Mouse (Mus musculus) embryonic facial prominence, embryonic 15.5 days (tissue): ENCODE results near the gene Rnf111. TPM values are rescaled to one million over a fixed set of nuclear protein-coding genes. Genes with fewer than 3 reads are reported as not detected.

Experiments used
- ATAC-seq: fragments of 200-750 bp; cut with Nextera tagmentation; 2 replicates; pipeline ENCODE4 v1.8.0; 2017; ENCODE audit warnings: low read depth, moderate TSS enrichment; ENCODE audit not compliant: insufficient number of reproducible peaks, low FRiP score, low TSS enrichment
- H3K27ac ChIP-seq: fragments of 300-500 bp; sonication (generic); replicated peaks from 2 replicates; pipeline ENCODE4 v1.5.1; 2015; ENCODE audit warnings: mild to moderate bottlenecking, inconsistent platforms
- H3K27me3 ChIP-seq: fragments of 300-500 bp; sonication (generic); 2 replicates; pipeline ENCODE4 v1.6.1; 2015; ENCODE audit warnings: inconsistent platforms
- H3K36me3 ChIP-seq: fragments of 300-500 bp; sonication (generic); 2 replicates; pipeline ENCODE4 v1.6.1; 2015; ENCODE audit warnings: mild to moderate bottlenecking, inconsistent platforms
- H3K4me1 ChIP-seq: fragments of 300-500 bp; sonication (generic); 2 replicates; pipeline ENCODE4 v1.6.1; 2015; ENCODE audit warnings: inconsistent platforms
- H3K4me2 ChIP-seq: fragments of 300-500 bp; sonication (generic); replicated peaks from 2 replicates; pipeline ENCODE4 v1.6.1; 2015; ENCODE audit warnings: mild to moderate bottlenecking, inconsistent platforms
- H3K4me3 ChIP-seq: fragments of 300-500 bp; sonication (generic); replicated peaks from 2 replicates; pipeline ENCODE4 v1.5.1; 2015; ENCODE audit warnings: mild to moderate bottlenecking, inconsistent platforms
- H3K9ac ChIP-seq: fragments of 300-500 bp; sonication (generic); 2 replicates; pipeline ENCODE4 v1.6.1; 2015; ENCODE audit warnings: inconsistent platforms
- H3K9me3 ChIP-seq: fragments of 300-500 bp; sonication (generic); replicated peaks from 2 replicates; pipeline ENCODE4 v1.6.1; 2016; ENCODE audit warnings: inconsistent platforms
- WGBS: fragments of 180-500 bp; shearing (Covaris S2); methylation state at CpG from one replicate; pipeline ENCODE4 v1.1.7; 2015; 5-methylcytosine and 5-hydroxymethylcytosine counted together
- polyA plus RNA-seq: library from polyadenylated mRNA; unstranded; fragments of >200 nt; fragmentation: Nextera tagmentation; extraction: Ambion mirVana; gene quantifications from 2 replicates; pipeline ENCODE4 v1.2.1, GENCODE M21; 2015

Gene Rnf111
- polyA plus RNA-seq, 1 experiment from 2014 or later, result 28.9 TPM

GRCm38 (mm10) chr9:70524366-70524765 lies 20.8 kb upstream of the Rnf111 start:
- WGBS, result 79% methylated on average over 7 of the region's 7 CpGs
- Histone ChIP-seq H3K9ac (no peak overlapping the region), H3K36me3 (no peaks in the 10 kb centered on the region), H3K4me1 (no peaks in the 10 kb centered on the region), H3K27ac (no peak overlapping the region), H3K27me3 (no peaks in the 10 kb centered on the region), H3K9me3 (no peaks in the 10 kb centered on the region), H3K4me2 (no peak overlapping the region), H3K4me3 (no peak overlapping the region)
- no peak for ATAC-seq

- Histone ChIP-seq H3K27me3 (no peaks in the 10 kb centered on the region), H3K9ac (no peak overlapping the region), H3K27ac (no peak overlapping the region), H3K9me3 (no peaks in the 10 kb centered on the region), H3K36me3 (no peaks in the 10 kb centered on the region), H3K4me3 (no peak overlapping the region), H3K4me2 (no peak overlapping the region), H3K4me1 (no peaks in the 10 kb centered on the region)
- ATAC-seq, result no peak
- 95% methylated on average over 3 of the region's 3 CpGs for WGBS
Observed at GRCm38 (mm10) chr9:70523813-70524212, 20.3 kb upstream of the Rnf111 start.

GRCm38 (mm10) chr9:70520651-70521050 lies 17.1 kb upstream of the Rnf111 start:
- no peak overlapping the region for H3K4me2 ChIP-seq
- H3K9me3 ChIP-seq, result no peaks in the 10 kb centered on the region
- ATAC-seq, result no peak
- H3K9ac ChIP-seq, result no peak overlapping the region
- H3K27me3 ChIP-seq, result no peaks in the 10 kb centered on the region
- WGBS, result 87% methylated on average over 3 of the region's 3 CpGs
- no peaks in the 10 kb centered on the region for H3K36me3 ChIP-seq
- H3K4me1 ChIP-seq, result no peaks in the 10 kb centered on the region
- no peak overlapping the region for H3K27ac ChIP-seq
- no peak overlapping the region for H3K4me3 ChIP-seq

GRCm38 (mm10) chr9:70511681-70512080 lies 8.2 kb upstream of the Rnf111 start:
- Histone ChIP-seq H3K4me3 (no peak overlapping the region), H3K27me3 (no peaks in the 10 kb centered on the region), H3K4me2 (no peak overlapping the region), H3K9me3 (no peaks in the 10 kb centered on the region), H3K9ac (no peak overlapping the region), H3K4me1 (no peaks in the 10 kb centered on the region), H3K27ac (no peak overlapping the region), H3K36me3 (no peaks in the 10 kb centered on the region)
- no peak for ATAC-seq
- WGBS, result 68% methylated on average over 7 of the region's 7 CpGs

GRCm38 (mm10) chr9:70510998-70511583 lies 7.6 kb upstream of the Rnf111 start:
- WGBS, result 56% methylated on average over 10 of the region's 10 CpGs
- H3K4me2 ChIP-seq, result no peak overlapping the region
- H3K9ac ChIP-seq, result no peak overlapping the region
- H3K9me3 ChIP-seq, result no peaks in the 10 kb centered on the region
- no peak overlapping the region for H3K4me3 ChIP-seq
- H3K27ac ChIP-seq, result no peak overlapping the region
- H3K27me3 ChIP-seq, result no peaks in the 10 kb centered on the region
- no peaks in the 10 kb centered on the region for H3K36me3 ChIP-seq
- ATAC-seq, result no peak
- no peaks in the 10 kb centered on the region for H3K4me1 ChIP-seq

GRCm38 (mm10) chr9:70509906-70510525 lies 6.5 kb upstream of the Rnf111 start:
- Histone ChIP-seq H3K4me2 (no peak overlapping the region), H3K9ac (no peak overlapping the region), H3K27me3 (no peaks in the 10 kb centered on the region), H3K36me3 (no peaks in the 10 kb centered on the region), H3K4me1 (no peaks in the 10 kb centered on the region), H3K9me3 (no peaks in the 10 kb centered on the region), H3K27ac (no peak overlapping the region), H3K4me3 (no peak overlapping the region)
- 61% methylated on average over 4 of the region's 4 CpGs for WGBS
- ATAC-seq, result no peak

GRCm38 (mm10) chr9:70506787-70507186 lies 3.3 kb upstream of the Rnf111 start:
- Histone ChIP-seq H3K36me3 (no peaks in the 10 kb centered on the region), H3K4me2 (no peak overlapping the region), H3K9ac (no peak overlapping the region), H3K9me3 (no peaks in the 10 kb centered on the region), H3K27me3 (no peaks in the 10 kb centered on the region), H3K4me1 (peaks cover 8% of the 10 kb centered on the region; the same call in 1 of the 2 replicates), H3K27ac (no peak overlapping the region), H3K4me3 (no peak overlapping the region)
- ATAC-seq, result no peak
- 76% methylated on average over 8 of the region's 8 CpGs for WGBS

- ATAC-seq, result no peak
Observed at GRCm38 (mm10) chr9:70506186-70506585, 2.7 kb upstream of the Rnf111 start.

GRCm38 (mm10) chr9:70503015-70503603 lies 416 bp downstream of the Rnf111 start:
- ATAC-seq, result peak; percentile 88
- Histone ChIP-seq H3K4me1 (peaks cover 8% of the 10 kb centered on the region; the same call in 1 of the 2 replicates), H3K4me3 (peak overlapping the region; percentile 94), H3K9ac (peak overlapping the region; percentile 91), H3K9me3 (no peaks in the 10 kb centered on the region), H3K36me3 (0 out of 2 replicates have a peak, but pooled peaks cover 7% of the 10 kb centered on the region), H3K27me3 (no peaks in the 10 kb centered on the region), H3K4me2 (peak overlapping the region; percentile 52), H3K27ac (peak overlapping the region; percentile 96)
- 0% methylated on average over 55 of the region's 70 CpGs for WGBS

More at GRCm38 (mm10) chr9:70506186-70506585, 2.7 kb upstream of the Rnf111 start:
- no peaks in the 10 kb centered on the region for H3K27me3 ChIP-seq
- H3K36me3 ChIP-seq, result no peaks in the 10 kb centered on the region
- H3K9me3 ChIP-seq, result no peaks in the 10 kb centered on the region
- 69% methylated on average over 2 of the region's 2 CpGs for WGBS
- H3K4me1 ChIP-seq, result peaks cover 8% of the 10 kb centered on the region; the same call in 1 of the 2 replicates
- no peak overlapping the region for H3K27ac ChIP-seq
- no peak overlapping the region for H3K9ac ChIP-seq
- no peak overlapping the region for H3K4me3 ChIP-seq
- H3K4me2 ChIP-seq, result no peak overlapping the region

- Histone ChIP-seq H3K4me2 (peak overlapping the region; percentile 52), H3K36me3 (0 out of 2 replicates have a peak, but pooled peaks cover 7% of the 10 kb centered on the region), H3K4me1 (peaks cover 8% of the 10 kb centered on the region; the same call in 1 of the 2 replicates), H3K27ac (peak overlapping the region; percentile 96), H3K9ac (peak overlapping the region; percentile 91), H3K27me3 (no peaks in the 10 kb centered on the region), H3K9me3 (no peaks in the 10 kb centered on the region), H3K4me3 (peak overlapping the region; percentile 94)
- no peak for ATAC-seq
- WGBS, result 29% methylated on average over 10 of the region's 10 CpGs
Observed at GRCm38 (mm10) chr9:70502284-70503014, 1.1 kb downstream of the Rnf111 start.

GRCm38 (mm10) chr9:70496990-70497389 lies 6.5 kb downstream of the Rnf111 start:
- H3K9ac ChIP-seq, result no peak overlapping the region
- ATAC-seq, result no peak
- H3K4me1 ChIP-seq, result no peaks in the 10 kb centered on the region
- H3K27me3 ChIP-seq, result no peaks in the 10 kb centered on the region
- no peak overlapping the region for H3K27ac ChIP-seq
- H3K4me3 ChIP-seq, result no peak overlapping the region
- H3K9me3 ChIP-seq, result no peaks in the 10 kb centered on the region
- H3K4me2 ChIP-seq, result no peak overlapping the region
- 0 out of 2 replicates have a peak, but pooled peaks cover 10% of the 10 kb centered on the region for H3K36me3 ChIP-seq
